Mouse (Mus musculus): ENCODE measurements around the gene Piezo1.

GRCm38 (mm10) chr8:122474951-122475560 lies 76.1 kb downstream of the Piezo1 start:
- TF ChIP-seq CHD2 (IDR thresholded peaks at IDR 0.05; ENCODE audit: low read length) (no peak), UBTF (IDR thresholded peaks at IDR 0.05; ENCODE audit: low read depth, low read length) (no peak), ZKSCAN1 (IDR thresholded peaks at IDR 0.05; ENCODE audit: borderline replicate concordance, low read depth, low read length) (no peak), CTCF (conservative IDR thresholded peaks at IDR 0.05 in 1 of 2, IDR thresholded peaks at IDR 0.05 in 1 of 2; ENCODE audit: low read depth in 2 of 2, low read length in 2 of 2) (no peak), POLR2A (IDR thresholded peaks at IDR 0.05; ENCODE audit: low read depth, low read length) (no peak), MXI1 (IDR thresholded peaks at IDR 0.05; ENCODE audit: low read depth, low read length) (no peak), POLR2AphosphoS2 (IDR thresholded peaks at IDR 0.05; ENCODE audit: low read depth, low read length) (no peak), SMC3 (IDR thresholded peaks at IDR 0.05; ENCODE audit: low read depth, low read length) (no peak), MYC (IDR thresholded peaks at IDR 0.05; ENCODE audit: low read depth, low read length) (no peak), GABPA (IDR thresholded peaks at IDR 0.05; ENCODE audit: insufficient replicate concordance, low read depth, low read length) (no peak)
